Mouse (Mus musculus): Measurements from ENCODE around the gene Agpat1. TPM values are rescaled to one million over a fixed set of nuclear protein-coding genes. Genes with fewer than 3 reads are reported as not detected.
A peak's percentile ranks its signal among the peaks of the same experiment; 100 is the strongest.

Agpat1 gene
- polyA plus RNA-seq, 1 experiment from 2014 or later: 45.7 TPM

- no peaks in the 10 kb centered on the region for H3K27me3 ChIP-seq
- peak overlapping the region; percentile 96 for H3K4me3 ChIP-seq
- peaks cover 18% of the 10 kb centered on the region for H3K36me3 ChIP-seq
- peak overlapping the region; percentile 84 for H3K4me2 ChIP-seq
- peaks cover 50% of the 10 kb centered on the region for H3K4me1 ChIP-seq (replicated peaks)
- 15% methylated on average over 32 of the region's 32 CpGs for WGBS
- peak overlapping the region; percentile 94 for H3K9ac ChIP-seq
- H3K9me3 ChIP-seq (replicated peaks): no peaks in the 10 kb centered on the region
- no peak for ATAC-seq (replicated peaks; ENCODE audit: insufficient number of reproducible peaks, insufficient read depth, low FRiP score, low read depth)
- peak overlapping the region; percentile 87 for H3K27ac ChIP-seq
These were observed 2.4 kb downstream of the Agpat1 start for GRCm38 (mm10) chr17:34606186-34607039.

GRCm38 (mm10) chr17:34607997-34608396, 3.9 kb downstream of the Agpat1 start:
- WGBS: 79% methylated on average over 7 of the region's 7 CpGs
- peaks cover 26% of the 10 kb centered on the region for H3K36me3 ChIP-seq
- H3K4me1 ChIP-seq (replicated peaks): peaks cover 38% of the 10 kb centered on the region
- ATAC-seq (replicated peaks; ENCODE audit: insufficient number of reproducible peaks, insufficient read depth, low FRiP score, low read depth): no peak
- no peaks in the 10 kb centered on the region for H3K27me3 ChIP-seq
- no peak overlapping the region for H3K27ac ChIP-seq
- no peak overlapping the region for H3K4me3 ChIP-seq
- H3K9ac ChIP-seq: no peak overlapping the region
- no peak overlapping the region for H3K4me2 ChIP-seq
- H3K9me3 ChIP-seq (replicated peaks): no peaks in the 10 kb centered on the region

GRCm38 (mm10) chr17:34611050-34611449, 7.0 kb downstream of the Agpat1 start:
- Histone ChIP-seq H3K36me3 (peaks cover 38% of the 10 kb centered on the region), H3K4me1 (replicated peaks) (peaks cover 27% of the 10 kb centered on the region), H3K4me3 (no peak overlapping the region), H3K27ac (no peak overlapping the region), H3K9me3 (replicated peaks) (no peaks in the 10 kb centered on the region), H3K27me3 (no peaks in the 10 kb centered on the region), H3K9ac (no peak overlapping the region), H3K4me2 (no peak overlapping the region)
- WGBS: 87% methylated on average over 8 of the region's 8 CpGs
- no peak for ATAC-seq (replicated peaks; ENCODE audit: insufficient number of reproducible peaks, insufficient read depth, low FRiP score, low read depth)

- H3K36me3 ChIP-seq: peaks cover 48% of the 10 kb centered on the region
- WGBS: 88% methylated on average over 11 of the region's 11 CpGs
These were observed 9.1 kb downstream of the Agpat1 start for GRCm38 (mm10) chr17:34613054-34613645.

DNA sequence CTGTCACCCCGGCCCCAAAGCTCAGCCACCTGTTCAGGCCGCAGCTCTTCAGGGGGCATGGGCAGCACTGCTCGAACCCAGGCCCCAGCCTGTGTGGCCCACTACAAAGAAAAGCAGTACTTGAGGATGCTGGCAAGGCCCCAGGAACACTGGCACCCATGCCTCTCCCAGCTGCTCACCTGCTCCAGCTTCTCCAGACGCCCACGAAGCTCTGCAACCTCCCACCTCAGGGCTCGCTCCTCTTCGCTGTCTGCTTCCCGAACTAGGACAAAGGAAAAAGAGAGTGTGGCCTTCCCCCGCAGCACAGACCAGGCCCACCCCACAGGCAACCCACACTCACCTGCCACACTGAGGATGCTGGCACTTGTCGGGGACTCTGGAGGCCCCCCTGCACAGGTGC, 9.8 kb downstream of the Agpat1 start:
- Histone ChIP-seq H3K27me3 (no peaks in the 10 kb centered on the region), H3K4me3 (no peak overlapping the region), H3K36me3 (peaks cover 48% of the 10 kb centered on the region), H3K9ac (no peak overlapping the region), H3K4me2 (no peak overlapping the region), H3K9me3 (replicated peaks) (no peaks in the 10 kb centered on the region), H3K4me1 (replicated peaks) (peaks cover 4% of the 10 kb centered on the region), H3K27ac (no peak overlapping the region)
- 94% methylated on average over 10 of the region's 10 CpGs for WGBS
- ATAC-seq (replicated peaks; ENCODE audit: insufficient number of reproducible peaks, insufficient read depth, low FRiP score, low read depth): no peak

More at GRCm38 (mm10) chr17:34613054-34613645, 9.1 kb downstream of the Agpat1 start:
- Histone ChIP-seq H3K27ac (no peak overlapping the region), H3K4me3 (no peak overlapping the region), H3K4me2 (no peak overlapping the region), H3K9ac (no peak overlapping the region), H3K27me3 (no peaks in the 10 kb centered on the region), H3K9me3 (replicated peaks) (no peaks in the 10 kb centered on the region), H3K4me1 (replicated peaks) (peaks cover 10% of the 10 kb centered on the region)
- no peak for ATAC-seq (replicated peaks; ENCODE audit: insufficient number of reproducible peaks, insufficient read depth, low FRiP score, low read depth)

- Histone ChIP-seq H3K4me2 (no peak within 1 kb of the TSS), H3K9me3 (replicated peaks) (no peaks in the 10 kb centered on the region), H3K4me1 (replicated peaks) (0 out of 2 replicates have a peak, but pooled peaks cover 2% of the 10 kb centered on the region), H3K9ac (peak within 1 kb of the TSS; percentile 12; the same call in 1 of the 2 replicates), H3K27ac (no peak within 1 kb of the TSS), H3K4me3 (no peak within 1 kb of the TSS), H3K36me3 (peaks cover 48% of the 10 kb centered on the region), H3K27me3 (no peaks in the 10 kb centered on the region)
- no peak for ATAC-seq (replicated peaks; ENCODE audit: insufficient number of reproducible peaks, insufficient read depth, low FRiP score, low read depth)
- 76% methylated on average over 6 of the region's 6 CpGs for WGBS
These were observed 11.8 kb downstream of the Agpat1 start, which contains the start of gene Egfl8 for GRCm38 (mm10) chr17:34615871-34616270. Egfl8 (minus strand) TSS chr17:34615971.

GRCm38 (mm10) chr17:34618999-34619398, 14.9 kb downstream of the Agpat1 start:
- Histone ChIP-seq H3K9me3 (replicated peaks) (no peaks in the 10 kb centered on the region), H3K27me3 (no peaks in the 10 kb centered on the region), H3K9ac (no peak overlapping the region), H3K4me3 (no peak overlapping the region), H3K27ac (no peak overlapping the region), H3K36me3 (peaks cover 42% of the 10 kb centered on the region), H3K4me1 (replicated peaks) (0 out of 2 replicates have a peak, but pooled peaks cover 2% of the 10 kb centered on the region), H3K4me2 (no peak overlapping the region)
- ATAC-seq (replicated peaks; ENCODE audit: insufficient number of reproducible peaks, insufficient read depth, low FRiP score, low read depth): no peak
- 20% methylated on average over 6 of the region's 6 CpGs for WGBS

GRCm38 (mm10) chr17:34621006-34621405, 16.9 kb downstream of the Agpat1 start:
- no peak overlapping the region for H3K9ac ChIP-seq
- ATAC-seq (replicated peaks; ENCODE audit: insufficient number of reproducible peaks, insufficient read depth, low FRiP score, low read depth): no peak
- no peak overlapping the region for H3K27ac ChIP-seq
- WGBS: 90% methylated on average over 8 of the region's 8 CpGs
- H3K9me3 ChIP-seq (replicated peaks): no peaks in the 10 kb centered on the region
- no peaks in the 10 kb centered on the region for H3K27me3 ChIP-seq
- peaks cover 49% of the 10 kb centered on the region for H3K36me3 ChIP-seq
- no peak overlapping the region for H3K4me3 ChIP-seq
- H3K4me1 ChIP-seq (replicated peaks): peaks cover 4% of the 10 kb centered on the region
- no peak overlapping the region for H3K4me2 ChIP-seq

DNA sequence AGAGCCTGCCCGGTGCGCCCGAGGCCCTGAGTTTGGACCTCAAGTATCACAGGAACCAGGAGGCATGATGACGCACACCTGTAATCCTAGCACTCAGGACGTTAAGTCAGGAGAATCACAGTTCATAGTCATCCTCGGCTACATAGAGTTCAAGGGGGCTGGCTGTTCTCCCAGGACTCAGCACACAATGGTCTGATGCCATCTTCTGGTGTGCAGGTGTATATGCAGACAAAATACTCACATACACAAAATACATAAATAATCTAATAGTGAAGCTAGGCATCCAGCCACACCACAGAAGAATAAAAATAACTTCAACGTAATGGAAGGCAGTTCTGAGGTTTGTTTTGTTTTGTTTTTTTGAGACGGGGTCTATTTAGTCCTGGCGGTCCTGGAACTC, 19.1 kb downstream of the Agpat1 start:
- Histone ChIP-seq H3K27me3 (no peaks in the 10 kb centered on the region), H3K4me2 (no peak overlapping the region), H3K4me3 (no peak overlapping the region), H3K9me3 (replicated peaks) (no peaks in the 10 kb centered on the region), H3K36me3 (peaks cover 38% of the 10 kb centered on the region), H3K4me1 (replicated peaks) (peaks cover 13% of the 10 kb centered on the region), H3K27ac (no peak overlapping the region), H3K9ac (no peak overlapping the region)
- no peak for ATAC-seq (replicated peaks; ENCODE audit: insufficient number of reproducible peaks, insufficient read depth, low FRiP score, low read depth)
- WGBS: 84% methylated on average over 9 of the region's 9 CpGs

- no peak for ATAC-seq (replicated peaks; ENCODE audit: insufficient number of reproducible peaks, insufficient read depth, low FRiP score, low read depth)
- Histone ChIP-seq H3K27me3 (peaks cover 11% of the 10 kb centered on the region), H3K4me1 (replicated peaks) (peaks cover 31% of the 10 kb centered on the region), H3K9me3 (replicated peaks) (no peaks in the 10 kb centered on the region), H3K27ac (no peak overlapping the region), H3K4me3 (no peak overlapping the region), H3K4me2 (no peak overlapping the region), H3K36me3 (peaks cover 35% of the 10 kb centered on the region), H3K9ac (no peak overlapping the region)
- 86% methylated on average over 3 of the region's 3 CpGs for WGBS
These were observed 20.9 kb downstream of the Agpat1 start for GRCm38 (mm10) chr17:34624981-34625380.

DNA sequence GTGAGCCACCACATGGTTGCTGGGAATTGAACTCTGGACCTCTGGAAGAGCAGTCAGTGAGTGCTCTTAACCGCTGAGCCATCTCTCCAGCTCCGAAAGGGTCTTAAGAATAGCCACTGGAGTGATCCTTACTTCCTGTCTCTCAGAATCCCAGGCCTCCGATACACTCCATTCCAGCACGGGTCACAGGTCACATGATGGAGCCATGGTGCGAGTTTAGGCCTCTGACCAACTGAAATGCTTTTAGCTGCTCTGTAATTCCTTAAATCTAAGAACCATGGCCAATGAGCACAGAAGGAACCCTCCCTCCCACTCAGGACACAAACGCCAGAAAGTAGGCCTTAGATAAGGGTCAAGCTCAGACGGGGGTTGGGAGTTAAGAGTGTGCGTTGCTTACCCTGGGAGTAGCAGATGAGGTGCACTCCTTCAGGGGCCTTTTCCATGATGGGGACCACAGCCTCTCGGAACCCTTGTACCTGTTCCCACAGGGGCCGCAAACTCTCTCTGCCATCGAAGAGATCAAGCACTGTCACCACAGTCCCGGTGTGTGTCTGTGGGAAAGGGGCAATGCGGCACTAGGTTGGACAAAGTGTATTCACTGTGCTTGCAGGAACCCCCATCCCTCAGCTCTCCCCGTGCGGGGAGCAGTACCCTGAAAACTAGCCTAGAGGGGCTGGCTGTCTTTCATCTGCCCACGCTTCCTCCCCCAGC, 22.2 kb downstream of the Agpat1 start:
- Histone ChIP-seq H3K9me3 (replicated peaks) (no peaks in the 10 kb centered on the region), H3K27ac (peak overlapping the region; percentile 94), H3K4me2 (peak overlapping the region; percentile 97), H3K4me1 (replicated peaks) (peaks cover 40% of the 10 kb centered on the region), H3K36me3 (peaks cover 33% of the 10 kb centered on the region), H3K4me3 (peak overlapping the region; percentile 85), H3K27me3 (peaks cover 24% of the 10 kb centered on the region), H3K9ac (peak overlapping the region; percentile 80)
- 50% methylated on average over 16 of the region's 16 CpGs for WGBS
- ATAC-seq (replicated peaks; ENCODE audit: insufficient number of reproducible peaks, insufficient read depth, low FRiP score, low read depth): no peak

Measured in heart, embryonic 15.5 days (tissue).